Mouse (Mus musculus) megakaryocyte-erythroid progenitor cell, adult 5 weeks (primary cell): ENCODE measurements around the gene Cfhr2. TPM values are rescaled to one million over a fixed set of nuclear protein-coding genes. Genes with fewer than 3 reads are reported as not detected.

Experiments
- polyA plus RNA-seq: library from polyadenylated mRNA; stranded (reverse); fragments of >175 nt; gene quantifications from 2 replicates; pipeline ENCODE4 v1.2.3, GENCODE M21; 2012

The Cfhr2 gene
- polyA plus RNA-seq = not detected in 2 replicates

GRCm38 (mm10) chr1:139858548-139858947, at the start of gene Cfhr2:
TSS of gene Cfhr2 (minus strand) at chr1:139858702.

GRCm38 (mm10) chr1:139781143-139781542, 77.4 kb downstream of the Cfhr2 start, which contains the start of gene Gm4788:
TSS of gene Gm4788 (minus strand) at chr1:139781243.

Other genes starting within 250 kb of the Cfhr2 start
- not detected in 2 replicates for gene Gm4788, start 77.5 kb downstream of the Cfhr2 start, polyA plus RNA-seq